9 mouse cellular contexts compared by ENCODE assay signal in the genomic region with DNA sequence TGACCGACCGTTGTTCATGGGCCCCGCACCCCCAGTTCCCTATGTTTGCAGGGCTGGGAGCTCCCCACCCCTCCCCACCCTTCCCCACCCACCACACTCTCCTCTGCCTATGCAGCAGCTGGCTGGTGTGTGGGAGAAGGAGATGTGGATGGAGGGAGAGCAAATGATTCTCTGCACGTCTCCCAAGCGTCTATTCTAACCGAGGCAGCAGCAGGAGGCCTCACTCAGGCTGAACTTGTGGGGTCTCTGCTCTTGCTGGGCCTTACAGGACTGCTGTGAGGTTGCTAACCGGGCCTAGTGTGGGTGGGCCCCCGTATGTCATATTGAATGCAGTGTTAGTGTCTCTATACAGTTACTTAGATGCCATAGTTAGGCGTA. TPM values are rescaled to one million over a fixed set of nuclear protein-coding genes. Genes with fewer than 3 reads are reported as not detected.
DNase-seq lines count a peak whose midpoint lies in the region; ATAC-seq and TF ChIP-seq lines count a peak whose summit lies in the region.
"Had no signal": no experiment of that assay in that cellular context is flagged by ENCODE, and none has a peak within 500 bp of the region (broad histone marks: within the 10 kb centered on the region; RNA-seq: fewer than 3 reads in every experiment).

No protein-coding gene starts in this region.

- no peak for TF ChIP-seq POLR2A in cortical plate, adult 2 months (IDR thresholded peaks at IDR 0.05; ENCODE audit: extremely low read depth, insufficient read depth, low read length)

- H3K4me3 ChIP-seq in gastrocnemius, adult 2 months = peak overlapping the region; percentile 73
- peak overlapping the region; percentile 37 for H3K4me3 ChIP-seq in layer of hippocampus, adult 2 months
- peak overlapping the region; percentile 26 for H3K4me3 ChIP-seq in cortical plate, adult 2 months (ENCODE audit: insufficient read depth, low read length)
- no peak overlapping the region for H3K4me3 ChIP-seq in liver, embryonic 11.5 days (ENCODE audit: low read depth, low read length)

- intact Hi-C loops in gastrocnemius, adult 2 months (cut with DNase I) = loop anchor here (5.0 kb wide), 1 partner anchor 113 kb away; a partner anchor contains a TSS

- WGBS in liver, embryonic 11.5 days = 65% methylated on average over 9 of the region's 9 CpGs

- H3K27me3 ChIP-seq in liver, embryonic 11.5 days (replicated peaks; ENCODE audit: control insufficient read depth, insufficient read depth, low read length) = no peaks in the 10 kb centered on the region

- peak overlapping the region; percentile 46 for H3K9ac ChIP-seq in liver, embryonic 11.5 days (ENCODE audit: low read depth, low read length)

- no peak for TF ChIP-seq CTCF in gastrocnemius, adult 2 months (IDR thresholded peaks at IDR 0.05)
- TF ChIP-seq CTCF in layer of hippocampus, adult 2 months (conservative IDR thresholded peaks at IDR 0.05) = no peak
- TF ChIP-seq CTCF in cortical plate, adult 2 months (IDR thresholded peaks at IDR 0.05; ENCODE audit: extremely low read depth, insufficient read depth, low read length) = no peak

- peak; percentile 33 for DNase-seq in gastrocnemius, adult 2 months
- no peak for DNase-seq in gastrocnemius, postnatal 4 days (ENCODE audit: low spot score in 2 of 2)
- no peak for DNase-seq in layer of hippocampus, adult 2 months (ENCODE audit: low spot score in 2 of 2)
- DNase-seq in layer of hippocampus, adult 8-10 months (ENCODE audit: low spot score in 2 of 2) = no peak
- no peak for DNase-seq in liver, embryonic 11.5 days (ENCODE audit: low spot score)
- no peak for DNase-seq in right cerebral cortex, postnatal 14 days
- DNase-seq in cerebellum, postnatal 4 days (ENCODE audit: low spot score in 2 of 2) = no peak

- H3K4me2 ChIP-seq in liver, embryonic 11.5 days = peak overlapping the region; percentile 62

- no peaks in the 10 kb centered on the region for H3K9me3 ChIP-seq in liver, embryonic 11.5 days (ENCODE audit: control insufficient read depth, low read length)

- peak overlapping the region; percentile 98 for H3K27ac ChIP-seq in gastrocnemius, adult 2 months
- peak overlapping the region; percentile 92 for H3K27ac ChIP-seq in layer of hippocampus, adult 2 months
- peak overlapping the region; percentile 42 for H3K27ac ChIP-seq in cortical plate, adult 2 months (ENCODE audit: insufficient read depth, low read length)
- H3K27ac ChIP-seq in liver, embryonic 11.5 days (ENCODE audit: low read depth, low read length) = 0 out of 2 replicates have a peak overlapping the region, but pooled peaks have one; percentile 14

- peaks cover 16% of the 10 kb centered on the region for H3K4me1 ChIP-seq in cortical plate, adult 2 months (ENCODE audit: control insufficient read depth, insufficient read depth, low read length)
- peaks cover 27% of the 10 kb centered on the region for H3K4me1 ChIP-seq in liver, embryonic 11.5 days (replicated peaks; ENCODE audit: control insufficient read depth, insufficient read depth, low read length)

- no peaks in the 10 kb centered on the region for H3K36me3 ChIP-seq in liver, embryonic 11.5 days (ENCODE audit: control insufficient read depth, insufficient read depth, low read length)

- 0 out of 2 replicates have a peak, but pooled peaks have one; percentile 4 for ATAC-seq in liver, embryonic 11.5 days (replicated peaks; ENCODE audit: low FRiP score)

RNA-seq across cellular contexts. Expression of a gene that starts 12.9 kb away (rescaled TPM):
- total RNA-seq in gastrocnemius, adult 2 months (2021) = not detected
- total RNA-seq in gastrocnemius, postnatal 4 days (2021) = not detected
- total RNA-seq in layer of hippocampus, adult 2 months (2021) = not detected
- not detected for total RNA-seq in layer of hippocampus, adult 8-10 months (2022)
- polyA plus RNA-seq in cortical plate, adult 2 months (2012; rRNA removed) = not detected in 2 replicates
- 1.5 and 2.0 TPM in 2 replicates for polyA plus RNA-seq in liver, embryonic 11.5 days (2014; fragmentation: Nextera tagmentation; extraction: Ambion mirVana)
- polyA plus RNA-seq: erythroblast, embryonic 14.5 days had no signal

RNA-seq across cellular contexts. Expression of a gene that starts 37.4 kb away (rescaled TPM):
- 100 to 1,000 TPM; 345 to 399 TPM for total RNA-seq in gastrocnemius, adult 2 months (2021)
- total RNA-seq in gastrocnemius, postnatal 4 days (2021) = 100 to 1,000 TPM; 261 to 280 TPM
- 100 to 1,000 TPM; 137 to 156 TPM for total RNA-seq in layer of hippocampus, adult 2 months (2021)
- total RNA-seq in layer of hippocampus, adult 8-10 months (2022) = 100 to 1,000 TPM; 136 to 156 (median 149) TPM
- 72.7 and 73.3 TPM in 2 replicates for polyA plus RNA-seq in cortical plate, adult 2 months (2012; rRNA removed)
- polyA plus RNA-seq in liver, embryonic 11.5 days (2014; fragmentation: Nextera tagmentation; extraction: Ambion mirVana) = 37.1 and 38.3 TPM in 2 replicates

Comparison
In these comparisons a context has a peak if more than half of its experiments do, and no peak if none do; other contexts are left out.
1. H3K27ac ChIP-seq: peak in every context shown above with its lines; median percentile 98 in gastrocnemius, adult 2 months; 92 in layer of hippocampus, adult 2 months; 42 in cortical plate, adult 2 months; 14 in liver, embryonic 11.5 days.